Mouse (Mus musculus) ZHBTc4 (cell line): ENCODE results near the gene Aldh1b1.

ENCODE experiments used
- DNase-seq: peaks from one replicate; pipeline ENCODE4 v3.0.0-alpha.2; 2011; ENCODE audit warnings: low read depth, low spot score

Gene Aldh1b1

DNA sequence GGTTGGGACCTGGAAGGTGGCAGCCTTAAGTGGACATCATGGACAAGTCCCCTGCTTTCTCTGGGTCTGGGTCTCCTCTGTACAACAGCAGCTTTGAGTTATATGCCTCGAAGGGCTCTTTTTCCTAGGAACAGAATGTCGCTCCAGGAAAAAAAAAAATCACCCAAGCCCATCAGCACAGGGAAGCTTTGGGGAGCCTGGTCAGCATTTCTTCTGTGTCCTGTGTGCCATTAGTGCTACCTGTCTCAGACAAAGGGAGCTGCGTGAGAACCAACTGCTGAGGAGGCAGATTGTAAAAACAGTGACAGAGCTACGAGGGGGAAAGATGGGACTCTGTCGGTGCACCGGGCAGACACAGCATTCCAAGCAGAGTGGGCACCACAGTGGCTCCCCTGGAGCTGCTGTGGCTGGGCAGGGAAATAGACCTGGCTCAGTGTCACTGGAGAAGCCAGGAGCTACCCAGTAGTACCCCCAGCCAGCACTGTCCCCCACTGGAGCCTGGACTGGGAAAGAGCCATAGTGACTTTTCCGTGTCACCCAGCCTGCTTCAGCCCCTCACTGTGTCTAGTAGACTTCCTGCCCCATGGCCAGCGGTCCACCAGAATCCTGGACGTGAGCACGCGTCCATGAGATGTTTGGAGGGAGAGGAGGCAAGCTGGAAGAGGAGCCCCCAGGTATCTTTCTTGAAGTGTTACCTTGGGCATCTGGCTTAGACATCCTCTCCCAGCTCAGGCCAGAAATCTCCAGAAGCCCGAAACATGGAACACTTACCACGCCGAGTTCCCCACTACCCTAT, 26.1 kb downstream of the Aldh1b1 start:
- no peak for DNase-seq

DNA sequence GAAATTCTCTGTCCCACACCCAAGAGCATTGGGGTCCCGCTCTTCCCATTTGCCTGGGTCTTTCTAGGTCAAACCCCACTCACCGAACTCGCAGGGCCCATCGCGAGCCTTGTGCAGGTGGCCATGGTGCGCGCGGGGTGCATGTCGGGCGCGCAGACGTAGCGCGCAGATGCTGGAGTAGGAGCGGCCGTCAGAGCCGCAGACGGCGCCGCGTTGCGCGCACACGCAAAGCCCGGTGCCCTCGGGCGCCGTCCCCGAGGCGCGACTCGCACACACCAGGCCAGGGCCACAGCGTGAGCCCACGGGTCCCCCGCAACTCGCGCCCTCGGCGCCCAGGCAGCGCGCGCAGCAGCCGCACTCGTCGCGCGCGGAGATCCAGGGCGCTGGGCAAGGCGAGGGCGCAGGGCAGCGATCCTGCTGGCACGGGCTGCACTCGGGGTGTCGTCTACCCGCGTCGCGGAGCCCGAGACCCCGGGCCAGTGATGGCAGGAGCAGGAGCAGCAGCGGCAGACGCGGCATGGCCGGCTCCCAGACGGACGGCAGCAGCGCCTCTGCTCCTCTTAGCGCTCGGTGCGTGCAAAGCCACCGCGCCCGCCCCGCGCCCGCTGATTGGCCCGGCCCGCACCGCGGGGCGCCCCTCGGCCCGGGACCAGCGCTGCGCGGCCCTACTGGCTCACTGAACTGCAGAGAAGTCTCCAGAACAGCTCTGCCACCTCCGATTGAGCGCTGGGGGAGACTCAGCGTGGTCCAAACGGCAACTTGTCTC, 27.6 kb downstream of the Aldh1b1 start, which contains the start of gene Igfbpl1:
Gene Igfbpl1 (minus strand): TSS at position 649 of the 766 bp plus-strand sequence.
- DNase-seq: peak; percentile 81

DNA sequence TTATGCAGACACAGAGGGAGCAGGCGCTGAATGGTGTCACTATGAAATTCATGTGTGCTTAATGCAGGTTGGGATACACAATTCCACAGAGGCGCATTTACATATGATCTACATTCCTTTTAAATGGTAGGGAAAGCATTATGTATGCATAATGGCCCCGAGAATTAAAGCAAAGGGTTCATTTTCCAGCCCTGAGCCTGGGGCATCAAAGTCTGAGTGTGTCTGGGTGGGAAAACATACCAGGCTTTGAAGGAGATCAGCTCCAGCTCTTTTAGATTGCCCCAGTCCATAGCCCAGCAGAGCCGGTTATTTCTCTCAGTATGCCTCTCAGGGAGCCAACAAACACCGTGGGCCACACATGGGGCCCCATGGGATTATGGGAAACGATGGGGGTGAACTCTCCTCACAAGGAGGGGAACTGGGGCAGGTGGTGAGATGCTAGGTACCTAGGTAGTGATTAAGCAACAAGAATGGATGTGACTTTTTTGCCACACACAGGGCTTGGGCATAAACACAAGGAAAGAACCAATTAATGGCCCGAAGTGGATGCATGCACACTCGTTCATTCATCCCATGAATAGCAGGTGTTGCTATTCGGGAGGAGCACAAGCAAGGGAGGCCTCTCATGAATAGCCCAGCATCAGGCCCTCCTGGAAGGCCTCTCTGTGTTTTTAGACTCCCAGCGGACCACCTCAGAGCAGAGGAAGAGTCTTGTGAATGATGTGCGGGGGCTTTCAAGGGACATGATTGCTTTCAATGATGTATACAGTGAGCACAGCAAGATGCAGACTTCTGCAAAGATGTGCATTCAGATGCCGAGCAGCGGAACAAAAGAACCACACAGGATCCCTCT, 31.3 kb downstream of the Aldh1b1 start:
- no peak for DNase-seq

DNA sequence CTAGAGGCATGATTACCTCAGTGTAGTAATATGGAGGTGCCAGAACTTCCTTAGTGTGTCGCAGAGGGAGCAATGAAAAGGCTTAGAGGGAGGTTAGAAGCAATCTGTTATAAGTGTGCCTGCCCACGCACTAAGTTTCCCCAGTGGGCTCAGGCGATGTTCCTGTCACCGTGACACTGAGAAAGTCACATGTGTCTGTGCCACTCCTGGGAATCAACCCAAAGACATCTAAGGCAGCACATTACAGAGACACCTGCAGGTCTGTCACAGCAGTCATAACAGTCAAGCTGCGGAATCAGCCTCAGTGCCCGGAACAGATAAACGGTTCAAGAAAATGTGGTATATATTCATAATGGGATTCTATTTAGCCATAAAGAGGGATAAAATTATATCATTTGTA, 33.2 kb downstream of the Aldh1b1 start:
- DNase-seq: no peak

DNA sequence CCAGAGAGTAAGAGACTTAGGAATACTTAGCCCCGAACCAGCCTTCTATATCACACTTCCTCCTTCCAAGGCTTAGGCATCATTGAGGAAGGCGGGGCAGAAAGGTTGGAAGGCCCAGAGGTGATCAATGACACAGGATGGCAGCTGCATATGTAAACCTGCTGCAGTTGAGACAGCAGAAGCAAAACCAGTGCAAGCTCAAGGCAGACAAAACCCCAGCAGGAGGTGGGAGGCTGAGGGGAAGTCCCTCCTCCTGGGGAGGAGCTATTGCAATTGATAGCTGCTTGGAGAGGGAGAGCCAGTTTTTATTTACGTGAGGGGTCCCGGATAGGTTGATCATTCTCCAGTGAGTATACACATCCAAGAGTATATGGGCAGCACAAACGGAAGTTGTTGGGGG, 34.6 kb downstream of the Aldh1b1 start:
- DNase-seq: peak; percentile 87

DNA sequence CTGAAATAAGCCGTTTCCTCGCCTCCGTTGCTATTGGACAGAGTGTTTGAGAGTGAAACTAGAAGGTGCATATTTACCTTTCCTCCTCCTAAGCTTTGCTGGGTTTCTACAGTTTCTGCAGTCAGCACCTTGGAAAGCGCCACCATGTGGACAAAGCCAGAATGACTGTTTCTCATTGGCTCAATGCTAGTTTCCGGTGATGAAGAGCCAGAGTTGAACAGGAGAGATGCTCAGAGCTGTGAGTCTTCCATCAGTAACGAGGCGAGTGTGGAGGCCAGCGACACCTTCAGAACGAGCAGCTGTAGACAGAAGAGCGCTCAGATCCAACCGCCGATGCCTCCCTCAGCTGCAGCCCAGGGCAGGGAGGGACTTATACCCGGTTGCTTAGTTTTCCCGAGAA, 45.5 kb downstream of the Aldh1b1 start:
- peak; percentile 81 for DNase-seq

DNA sequence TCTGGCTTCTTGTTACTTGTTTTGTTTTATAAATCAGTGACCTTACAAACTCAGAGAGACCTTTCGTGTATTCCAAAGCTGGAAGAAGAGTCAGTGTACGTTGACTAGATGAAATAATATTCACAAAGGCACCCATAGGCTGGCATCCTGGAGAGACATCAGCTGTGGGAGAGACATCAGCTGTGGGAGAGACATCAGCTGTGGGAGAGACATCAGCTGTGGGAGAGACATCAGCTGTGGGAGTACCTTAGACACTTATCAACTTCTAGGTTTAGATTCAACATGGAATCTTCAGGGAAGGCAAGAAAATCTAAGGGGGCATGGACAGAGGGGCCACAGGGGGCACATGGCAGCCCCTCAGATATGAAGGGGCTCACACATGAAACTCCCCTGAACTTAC, 47.4 kb downstream of the Aldh1b1 start:
- no peak for DNase-seq

DNA sequence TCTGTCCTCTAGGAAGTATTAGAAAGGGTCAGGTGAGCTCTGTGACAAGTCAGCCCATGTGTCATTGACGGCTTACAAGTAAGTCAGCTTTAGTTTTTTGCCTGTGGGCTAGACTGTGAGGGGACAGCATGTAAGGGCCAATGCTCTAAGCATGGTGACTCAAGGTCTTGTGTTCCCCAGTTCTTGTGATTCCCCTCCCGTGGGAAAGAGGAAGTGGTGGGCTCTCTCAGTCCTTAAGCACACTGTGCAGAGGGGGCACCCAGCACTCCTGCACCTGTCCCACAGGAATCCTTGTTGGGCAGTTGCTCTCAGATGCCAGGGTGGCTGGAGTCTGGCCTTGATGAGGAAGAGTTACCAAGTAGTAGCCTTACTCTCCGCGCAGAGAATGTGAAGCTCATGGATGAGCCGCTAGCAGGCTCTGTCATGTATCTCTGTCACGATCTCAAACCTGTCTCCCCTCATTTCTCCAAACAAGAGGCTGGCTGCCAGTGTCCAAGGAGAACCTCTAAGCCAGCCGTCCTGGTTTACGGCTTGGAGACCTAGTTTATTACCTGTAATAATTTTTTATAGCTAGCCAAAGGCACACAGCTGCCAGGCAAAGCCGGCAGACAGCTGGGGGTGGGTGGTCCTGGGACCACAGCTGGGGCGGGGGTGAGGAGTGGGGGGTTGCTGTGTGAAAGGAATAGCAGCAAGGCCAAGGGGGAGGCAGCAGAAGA, 49.4 kb downstream of the Aldh1b1 start, which contains the start of gene Stra6l:
Gene Stra6l (plus strand): TSS at position 556 of the 716 bp plus-strand sequence.
- DNase-seq: no peak

DNA sequence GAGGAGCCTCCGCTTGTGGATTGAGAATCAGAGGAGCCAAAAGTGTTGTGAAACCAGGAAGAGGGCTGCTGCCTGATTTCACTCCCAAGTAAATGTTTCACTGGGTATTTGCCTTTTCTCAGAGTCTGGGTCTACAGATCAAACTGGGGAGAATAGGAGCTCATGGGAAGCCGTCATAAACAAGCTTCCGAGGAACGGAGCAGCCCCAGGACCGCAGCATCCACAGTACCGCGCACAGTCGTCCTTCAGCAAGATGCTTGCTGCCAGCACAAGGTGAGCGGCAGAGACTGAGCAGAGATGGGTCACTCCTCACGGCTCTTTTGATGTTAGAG, 50.0 kb downstream of the Aldh1b1 start:
- no peak for DNase-seq

DNA sequence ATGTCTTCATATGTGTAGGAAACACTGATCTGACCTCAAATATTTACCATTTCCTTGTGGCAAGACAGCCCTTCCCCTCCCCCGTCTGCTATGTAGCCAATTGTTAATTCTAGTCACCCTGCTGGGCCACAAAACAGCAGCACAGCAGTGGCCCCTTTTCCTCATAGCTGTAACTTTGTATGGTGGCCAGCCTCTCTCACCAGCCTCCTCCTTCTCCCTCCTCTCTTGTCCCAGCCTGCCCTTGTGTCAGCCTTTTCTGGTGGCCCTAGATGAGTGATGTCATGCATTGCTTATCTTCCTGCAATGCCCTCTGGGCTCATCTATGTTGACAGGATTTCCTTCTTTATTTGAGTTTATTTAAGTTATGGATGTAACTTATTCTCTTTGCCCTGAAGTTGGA, 50.6 kb downstream of the Aldh1b1 start:
- DNase-seq: peak; percentile 35

DNA sequence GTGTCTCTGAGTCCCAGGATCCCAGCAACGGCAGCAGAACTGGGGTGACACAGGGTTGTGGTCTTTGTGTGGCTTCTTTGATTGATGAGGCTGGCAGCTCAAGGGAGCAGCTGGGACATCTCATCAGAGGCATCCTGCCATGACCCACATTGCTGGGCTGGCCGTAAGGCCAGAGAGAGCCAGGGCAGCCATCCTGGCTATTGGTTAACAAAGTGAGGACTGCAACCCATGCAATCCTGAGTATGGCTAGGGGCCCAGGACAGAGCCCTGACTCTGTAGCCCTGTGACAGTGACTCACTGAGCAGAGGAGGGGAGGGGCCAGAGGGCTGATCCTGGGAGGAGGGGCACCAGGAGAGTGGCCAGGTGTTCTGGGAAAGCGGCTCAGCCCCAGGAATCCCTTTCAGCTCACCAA, 52.8 kb downstream of the Aldh1b1 start:
- DNase-seq: peak; percentile 57

DNA sequence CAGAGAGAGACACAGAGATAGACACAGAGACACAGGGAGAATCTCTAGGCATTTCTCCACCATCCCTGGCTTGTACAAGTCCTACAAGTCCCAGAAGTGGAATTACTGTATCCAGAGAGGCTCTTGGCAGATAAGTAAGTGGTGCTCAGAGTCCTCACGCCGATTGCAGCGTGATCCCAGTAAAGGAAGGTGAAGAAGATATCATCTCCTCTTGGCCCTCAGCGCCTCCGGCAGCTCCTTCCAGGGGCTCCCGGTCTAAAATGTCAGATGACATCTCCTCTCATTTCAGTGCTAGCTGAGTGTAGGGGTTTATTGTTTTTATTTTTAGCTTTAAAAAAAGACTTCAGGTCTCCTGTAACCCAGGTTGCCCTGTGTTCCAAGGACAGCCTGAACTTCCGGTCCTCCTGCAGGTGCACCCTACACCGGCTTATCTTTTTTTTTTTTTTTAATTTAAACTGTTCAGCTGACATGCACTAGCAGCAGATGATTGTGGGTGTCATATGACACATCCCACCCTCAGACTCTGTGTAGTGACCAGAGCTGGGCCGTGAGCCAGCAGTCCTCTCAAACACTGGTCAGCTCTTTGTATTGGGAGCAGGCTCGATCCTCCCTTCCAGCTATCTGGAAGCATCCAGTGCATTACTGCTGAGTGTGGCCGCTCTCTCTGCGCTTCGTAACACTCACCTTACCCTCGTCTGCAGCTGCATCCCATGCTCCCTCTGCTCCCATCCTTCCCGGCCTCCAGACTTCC, 54.8 kb downstream of the Aldh1b1 start:
- no peak for DNase-seq
